Mouse (Mus musculus) layer of hippocampus, adult 11-12 months (tissue): ENCODE results near the gene Cdc42ep3.

Experiments used
- DNase-seq: peaks from one replicate; pipeline ENCODE4 v3.0.0; 2022; ENCODE audit warnings: low spot score

Cdc42ep3 gene

DNA sequence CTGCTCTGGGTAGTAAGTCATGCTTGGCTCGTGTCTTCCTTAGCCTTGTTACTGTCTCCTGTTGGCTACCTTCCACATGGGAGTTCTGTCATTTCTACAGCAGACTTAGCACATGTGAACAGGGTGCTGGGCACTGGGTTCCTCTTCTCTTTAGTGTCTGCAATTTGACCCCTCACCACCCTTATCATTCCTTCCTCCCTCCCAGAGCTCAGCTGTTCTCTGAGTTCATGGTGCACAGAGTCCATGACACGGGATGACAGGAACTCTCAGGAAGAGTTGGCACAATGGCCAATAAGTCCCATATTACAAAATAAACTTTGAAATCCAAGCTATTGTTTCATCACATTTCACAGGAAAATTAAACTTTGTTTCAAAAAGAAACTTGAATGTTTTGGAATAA, 64.2 kb downstream of the Cdc42ep3 start:
- no peak for DNase-seq

DNA sequence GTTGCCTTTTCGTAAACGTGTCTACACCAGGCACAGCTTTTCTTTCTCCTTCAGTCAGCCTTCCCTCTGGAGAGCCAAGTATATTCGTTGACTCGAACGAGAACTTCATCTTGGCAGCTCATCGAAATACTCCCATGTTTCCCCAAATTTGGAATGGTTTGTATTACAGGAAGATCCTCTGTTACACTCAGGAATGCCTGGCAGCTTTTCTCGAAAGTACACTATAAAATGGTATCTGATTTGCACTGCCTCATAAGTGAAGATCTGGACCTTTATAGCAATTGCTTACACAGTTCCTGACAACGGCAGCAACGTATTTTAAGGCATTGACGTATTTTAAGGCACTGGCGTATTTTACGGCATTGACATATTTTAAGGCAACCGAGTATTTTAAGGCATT, 67.6 kb downstream of the Cdc42ep3 start:
- no peak for DNase-seq

DNA sequence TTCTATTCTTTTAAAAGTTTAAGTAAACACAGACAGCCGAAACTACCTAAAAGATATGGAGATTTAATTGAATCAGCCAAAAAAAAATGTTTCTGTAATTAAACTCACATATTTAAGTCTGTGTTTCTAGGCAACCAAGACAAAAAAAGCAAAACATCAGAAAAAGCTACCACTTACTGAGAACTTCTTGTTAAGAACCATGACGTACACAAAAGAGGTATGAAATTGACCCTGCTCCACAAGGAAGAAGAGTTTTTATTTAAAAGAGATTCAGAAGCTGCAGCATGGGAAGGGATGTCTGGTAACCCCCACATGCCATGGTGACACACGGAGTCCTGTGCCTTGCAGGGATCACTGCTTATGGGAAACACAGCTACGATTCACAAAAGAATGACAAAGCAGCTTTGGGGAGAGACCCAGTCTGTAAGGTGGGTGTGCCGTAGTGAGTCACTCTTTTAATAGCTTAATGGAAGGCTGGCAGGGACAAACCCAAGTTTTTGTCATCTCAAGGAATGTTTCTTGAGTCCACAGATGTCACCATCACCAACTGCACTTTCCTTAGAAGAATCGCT, 69.8 kb downstream of the Cdc42ep3 start:
- no peak for DNase-seq
